Mouse (Mus musculus) testis, postnatal 10 days (tissue): ENCODE measurements around the gene Wdtc1.

Experiments
- DNase-seq: peaks from one replicate; pipeline ENCODE4 v3.0.0; 2021; ENCODE audit warnings: low spot score

Wdtc1 gene

GRCm38 (mm10) chr4:133375812-133376577 lies 22.7 kb upstream of the Wdtc1 start:
- DNase-seq, result no peak

DNA sequence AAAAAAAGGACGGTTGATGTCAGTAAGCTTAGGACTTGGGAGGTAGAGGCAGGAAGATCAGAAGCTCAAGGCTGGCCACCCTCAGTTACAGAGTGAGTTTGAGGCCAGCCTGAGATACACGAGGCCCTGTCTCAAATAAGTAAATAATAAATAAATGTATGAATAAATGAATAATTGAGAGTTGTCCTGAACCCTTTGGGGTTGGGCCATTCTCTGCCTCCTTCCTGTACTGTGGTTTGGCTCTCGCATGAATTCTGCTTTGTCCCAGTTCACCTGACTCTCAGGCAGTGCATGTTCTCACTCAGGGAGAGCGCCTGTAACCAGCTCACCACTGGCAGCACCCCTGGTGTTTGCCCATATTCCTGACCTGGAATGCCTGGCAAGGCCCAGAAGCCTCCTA lies 20.7 kb upstream of the Wdtc1 start:
- no peak for DNase-seq

- no peak for DNase-seq
These were observed 19.0 kb upstream of the Wdtc1 start for GRCm38 (mm10) chr4:133372278-133372665.

- DNase-seq, result no peak
These were observed 18.5 kb upstream of the Wdtc1 start for GRCm38 (mm10) chr4:133371621-133372277.

- DNase-seq, result no peak
These were observed 17.3 kb upstream of the Wdtc1 start for GRCm38 (mm10) chr4:133370298-133371274.

GRCm38 (mm10) chr4:133369553-133370297 lies 16.4 kb upstream of the Wdtc1 start, which contains the start of gene Slc9a1:
Gene Slc9a1, plus strand, starts transcription at chr4:133369706.
- DNase-seq, result peak; percentile 96

GRCm38 (mm10) chr4:133354641-133355040 lies 1.4 kb upstream of the Wdtc1 start:
- no peak for DNase-seq

DNA sequence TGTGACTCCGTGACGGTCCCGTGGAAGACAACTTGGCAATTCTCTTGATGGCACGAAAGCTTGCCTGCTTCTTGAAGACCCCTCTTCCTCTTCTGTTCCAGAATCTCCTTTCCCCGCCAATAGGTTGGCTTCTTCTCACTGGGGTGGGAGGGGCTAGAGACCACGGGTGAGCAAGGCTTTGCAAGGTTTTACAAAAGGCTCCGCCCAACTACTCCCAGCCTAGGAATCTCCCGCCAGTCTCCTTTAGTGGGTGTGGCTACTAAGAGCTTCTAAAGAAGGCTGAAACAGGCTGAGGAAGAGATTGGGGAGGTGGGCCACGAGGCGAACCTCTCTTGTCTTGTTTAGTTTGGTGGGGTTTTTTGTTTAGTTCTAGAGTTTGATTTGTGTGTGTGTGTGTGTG lies 484 bp downstream of the Wdtc1 start:
- DNase-seq, result no peak

- DNase-seq, result no peak
These were observed 5.1 kb downstream of the Wdtc1 start for GRCm38 (mm10) chr4:133348051-133348775.

DNA sequence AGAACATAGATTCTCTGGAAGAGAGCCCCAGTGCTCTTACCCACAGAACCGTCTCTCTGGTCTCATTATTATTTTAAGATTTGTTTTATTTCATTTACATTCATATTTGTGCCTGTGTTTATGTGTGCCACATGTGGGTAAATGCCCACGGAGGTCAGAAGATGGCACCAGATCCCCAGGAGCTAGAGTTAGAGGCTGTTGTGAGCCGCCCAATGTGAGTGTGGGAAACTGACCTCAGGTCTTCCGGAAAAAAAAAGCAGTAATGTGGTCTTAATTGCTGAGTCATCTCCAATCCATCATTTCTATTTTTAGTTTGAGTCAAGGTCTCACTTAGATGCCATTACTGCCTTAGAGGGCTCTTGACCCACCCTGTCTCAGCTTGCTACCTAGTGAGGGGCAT lies 5.7 kb downstream of the Wdtc1 start:
- DNase-seq, result no peak

GRCm38 (mm10) chr4:133346577-133346976 lies 6.7 kb downstream of the Wdtc1 start:
- no peak for DNase-seq

GRCm38 (mm10) chr4:133345702-133346101 lies 7.6 kb downstream of the Wdtc1 start:
- no peak for DNase-seq

DNA sequence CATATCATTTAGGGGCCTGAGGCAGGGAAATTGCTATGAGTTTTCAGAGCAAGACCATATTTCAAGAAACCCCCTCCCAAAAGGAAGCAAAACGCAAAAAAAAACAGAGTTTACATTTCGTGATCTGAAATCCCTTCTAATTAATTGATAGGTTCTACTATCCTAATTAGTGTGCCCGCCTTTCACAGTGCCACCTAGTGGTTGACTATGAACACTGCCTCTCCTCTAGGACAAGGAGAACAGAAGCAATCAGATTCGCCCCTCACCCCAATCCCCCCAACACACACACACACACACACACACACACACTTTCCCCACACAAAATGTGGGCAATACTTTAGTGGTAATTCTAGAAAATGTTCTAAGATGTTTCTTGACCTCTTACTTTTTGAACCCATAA lies 9.2 kb downstream of the Wdtc1 start:
- peak; percentile 63 for DNase-seq

DNA sequence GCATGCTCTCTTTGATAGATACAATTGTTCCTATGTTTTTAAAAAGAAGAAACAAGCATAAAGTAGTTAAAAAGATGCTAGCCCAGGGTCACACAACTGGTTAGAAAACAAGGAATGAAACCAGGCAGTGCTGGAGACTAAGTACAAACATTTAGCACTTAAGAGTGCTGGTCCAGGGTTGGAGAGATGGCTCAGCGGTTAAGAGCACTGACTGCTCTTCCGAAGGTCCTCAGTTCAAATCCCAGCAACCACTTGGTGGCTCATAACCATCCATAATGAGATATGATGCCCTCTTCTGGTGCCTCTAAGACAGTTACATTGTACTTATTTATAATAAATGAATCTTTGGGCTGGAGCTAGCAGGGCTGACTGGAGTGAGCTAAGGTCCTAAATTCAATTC lies 13.1 kb downstream of the Wdtc1 start:
- no peak for DNase-seq

GRCm38 (mm10) chr4:133339148-133339749 lies 14.0 kb downstream of the Wdtc1 start:
- DNase-seq, result peak; percentile 96

- no peak for DNase-seq
These were observed 14.7 kb downstream of the Wdtc1 start for GRCm38 (mm10) chr4:133338521-133339095.

DNA sequence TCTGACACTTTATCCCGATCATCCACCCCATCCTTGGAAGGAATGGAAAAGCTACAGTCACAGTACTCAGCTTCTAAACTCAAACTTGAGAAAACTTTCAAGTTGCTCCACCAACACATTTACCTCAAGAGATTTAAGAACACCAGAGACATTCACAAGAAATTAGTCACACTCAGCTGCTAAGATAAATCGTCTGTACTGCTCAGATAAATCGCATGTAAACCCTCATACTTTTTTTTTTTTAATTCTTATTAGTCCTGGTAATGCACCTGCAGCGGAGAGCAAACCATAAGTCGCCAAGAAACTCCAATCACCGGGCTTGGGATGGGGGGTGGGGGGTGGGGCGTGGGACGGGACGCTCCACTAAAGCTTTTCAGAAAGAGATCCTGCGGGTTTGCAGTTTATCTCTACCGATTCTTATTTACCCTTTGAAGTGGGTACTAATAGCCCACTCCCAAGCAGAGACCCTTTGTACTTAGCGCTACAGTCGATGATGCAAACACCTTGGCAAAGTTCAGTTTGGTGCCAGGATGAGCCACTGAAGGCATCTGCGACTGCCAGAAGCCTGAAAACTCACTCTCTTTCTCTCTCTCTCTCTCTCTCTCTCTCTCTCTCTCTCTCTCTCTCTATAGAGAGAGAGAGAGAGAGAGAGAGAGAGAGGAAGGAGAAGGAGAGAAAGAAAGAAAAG lies 15.3 kb downstream of the Wdtc1 start:
- DNase-seq, result no peak

GRCm38 (mm10) chr4:133333306-133333705 lies 20.0 kb downstream of the Wdtc1 start:
- DNase-seq, result no peak

- no peak for DNase-seq
These were observed 23.0 kb downstream of the Wdtc1 start for GRCm38 (mm10) chr4:133330296-133330695.

DNA sequence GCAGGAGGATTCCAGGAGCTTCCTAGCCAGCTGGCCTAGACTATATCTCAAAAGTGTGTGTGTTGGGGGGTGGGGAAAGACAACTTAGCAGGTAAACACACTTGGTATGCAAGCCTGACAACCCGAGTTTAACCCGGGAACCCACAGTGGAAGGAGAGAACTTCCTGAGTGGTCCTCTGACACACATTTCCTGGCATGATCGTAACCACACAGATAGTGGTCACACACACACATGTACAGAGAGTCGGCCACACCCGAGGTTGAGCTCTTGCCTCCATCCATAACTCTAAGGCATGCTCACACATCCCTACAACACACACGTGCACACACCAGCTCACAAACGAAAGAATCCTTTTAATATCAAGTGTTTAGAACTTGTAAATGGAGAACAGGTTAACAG lies 25.2 kb downstream of the Wdtc1 start:
- no peak for DNase-seq
